Mouse (Mus musculus) mouse trophoblast stem cell (cell line): ENCODE data around the gene Gli2.

Experiments used
- in situ Hi-C, 2 experiments: fragments of 300-500 bp; cut with MseI, MboI; formaldehyde crosslinking; loops; 2 replicates in 1 of 2; 3 replicates in 1 of 2; pipeline ENCODE4 v1.15.1; 2025

Gene Gli2

GRCm38 (mm10) chr1:119053402-119053841, at the start of gene Gli2:
Gene Gli2 (minus strand): TSS chr1:119053619.
- in situ Hi-C loops = loop anchor here in 1 of 2 experiments (25.0 kb wide), 1 partner anchor 491 kb away; no protein-coding TSS in a partner anchor

GRCm38 (mm10) chr1:119097921-119098521, 44.6 kb upstream of the Gli2 start:
- in situ Hi-C loops = loop anchor here (10.0 to 25.0 kb wide), 4 partner anchors 247 to 536 kb away; partner anchors contain the start of gene Inhbb (in 2 of the 2)

- in situ Hi-C loops = loop anchor here (10.0 to 25.0 kb wide), 4 partner anchors 251 to 531 kb away; partner anchors contain the start of gene Inhbb (in 2 of the 2)
Measured at GRCm38 (mm10) chr1:119093739-119094138, 40.3 kb upstream of the Gli2 start.

GRCm38 (mm10) chr1:119089887-119090620, 36.6 kb upstream of the Gli2 start:
- in situ Hi-C loops = loop anchor here (5.0 to 25.0 kb wide), 5 partner anchors 255 to 528 kb away; partner anchors contain the start of gene Inhbb (in 2 of the 2)

- in situ Hi-C loops = loop anchor here (5.0 to 25.0 kb wide), 2 partner anchors 320 to 525 kb away; no protein-coding TSS in a partner anchor
Measured at GRCm38 (mm10) chr1:119087539-119087938, 34.1 kb upstream of the Gli2 start.

GRCm38 (mm10) chr1:119085771-119086170, 32.4 kb upstream of the Gli2 start:
- in situ Hi-C loops = loop anchor here (5.0 to 25.0 kb wide), 2 partner anchors 318 to 523 kb away; no protein-coding TSS in a partner anchor

- in situ Hi-C loops = loop anchor here in 1 of 2 experiments (5.0 to 25.0 kb wide), 2 partner anchors 311 to 521 kb away; no protein-coding TSS in a partner anchor
Measured at GRCm38 (mm10) chr1:119083468-119083921, 30.1 kb upstream of the Gli2 start.

- in situ Hi-C loops = loop anchor here in 1 of 2 experiments (5.0 to 25.0 kb wide), 2 partner anchors 310 to 520 kb away; no protein-coding TSS in a partner anchor
Measured at GRCm38 (mm10) chr1:119082231-119082991, 29.0 kb upstream of the Gli2 start.

- in situ Hi-C loops = loop anchor here in 1 of 2 experiments (25.0 kb wide), 1 partner anchor 516 kb away; no protein-coding TSS in a partner anchor
Measured at GRCm38 (mm10) chr1:119077933-119078332, 24.5 kb upstream of the Gli2 start.

- in situ Hi-C loops = loop anchor here in 1 of 2 experiments (25.0 kb wide), 1 partner anchor 514 kb away; no protein-coding TSS in a partner anchor
Measured at GRCm38 (mm10) chr1:119076333-119076732, 22.9 kb upstream of the Gli2 start.

- in situ Hi-C loops = loop anchor here in 1 of 2 experiments (25.0 kb wide), 1 partner anchor 514 kb away; no protein-coding TSS in a partner anchor
Measured at GRCm38 (mm10) chr1:119075916-119076315, 22.5 kb upstream of the Gli2 start.

- in situ Hi-C loops = loop anchor here in 1 of 2 experiments (25.0 kb wide), 1 partner anchor 513 kb away; no protein-coding TSS in a partner anchor
Measured at GRCm38 (mm10) chr1:119075500-119075899, 22.1 kb upstream of the Gli2 start.

- in situ Hi-C loops = loop anchor here (25.0 kb wide), 1 partner anchor 513 kb away; no protein-coding TSS in a partner anchor
Measured at GRCm38 (mm10) chr1:119074910-119075309, 21.5 kb upstream of the Gli2 start.

- in situ Hi-C loops = loop anchor here in 1 of 2 experiments (25.0 kb wide), 1 partner anchor 512 kb away; no protein-coding TSS in a partner anchor
Measured at GRCm38 (mm10) chr1:119073876-119074275, 20.5 kb upstream of the Gli2 start.

GRCm38 (mm10) chr1:119064892-119065671, 11.7 kb upstream of the Gli2 start:
- in situ Hi-C loops = loop anchor here in 1 of 2 experiments (5.0 to 25.0 kb wide), 2 partner anchors 293 to 503 kb away; no protein-coding TSS in a partner anchor

GRCm38 (mm10) chr1:119056491-119056890, 3.1 kb upstream of the Gli2 start:
- in situ Hi-C loops = loop anchor here in 1 of 2 experiments (25.0 kb wide), 1 partner anchor 494 kb away; no protein-coding TSS in a partner anchor

GRCm38 (mm10) chr1:119055801-119056200, 2.4 kb upstream of the Gli2 start:
- in situ Hi-C loops = loop anchor here in 1 of 2 experiments (25.0 kb wide), 1 partner anchor 494 kb away; no protein-coding TSS in a partner anchor

GRCm38 (mm10) chr1:119054468-119054867, 1.0 kb upstream of the Gli2 start:
- in situ Hi-C loops = loop anchor here in 1 of 2 experiments (25.0 kb wide), 1 partner anchor 492 kb away; no protein-coding TSS in a partner anchor

- in situ Hi-C loops = loop anchor here in 1 of 2 experiments (25.0 kb wide), 1 partner anchor 492 kb away; no protein-coding TSS in a partner anchor
Measured at GRCm38 (mm10) chr1:119053872-119054354, 494 bp upstream of the Gli2 start.
